Mouse (Mus musculus): ENCODE results near the gene Ctdspl. TPM values are rescaled to one million over a fixed set of nuclear protein-coding genes. Genes with fewer than 3 reads are reported as not detected.

The Ctdspl gene
- polyA plus RNA-seq, 1 experiment, result 83.4 TPM

DNA sequence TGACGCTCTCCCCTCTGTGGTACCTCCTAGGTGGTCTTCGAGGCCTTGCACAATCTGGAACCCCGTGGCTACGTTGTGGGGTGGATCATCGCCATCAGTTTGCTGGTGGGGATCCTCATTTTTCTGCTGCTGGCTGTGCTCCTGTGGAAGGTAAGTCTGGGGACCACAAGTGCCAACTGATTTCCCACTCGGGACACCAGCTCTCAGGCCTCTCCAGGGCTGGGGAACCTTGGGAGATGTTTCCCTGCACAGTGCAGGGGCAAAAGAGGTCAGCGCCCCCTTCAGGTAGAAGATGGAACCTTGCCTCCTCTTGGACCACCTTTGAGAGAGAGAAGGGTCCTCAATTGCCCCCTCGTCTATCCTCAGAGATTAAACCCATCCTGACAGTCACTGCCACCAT, 38.5 kb upstream of the Ctdspl start:
- Histone ChIP-seq H3K4me1 (ENCODE audit: control insufficient read depth, insufficient read depth, low read length) (peaks cover 11% of the 10 kb centered on the region; the same call in 1 of the 2 replicates), H3K4me3 (replicated peaks; ENCODE audit: extremely low read depth, low read depth, low read length) (no peak overlapping the region)
- TF ChIP-seq POLR2A (IDR thresholded peaks at IDR 0.05; ENCODE audit: borderline replicate concordance, extremely low read depth, low read depth, low read length), result no peak
- 0 out of 2 replicates have a peak, but pooled peaks have one; percentile 7 for TF ChIP-seq CTCF (IDR thresholded peaks at IDR 0.05; ENCODE audit: insufficient read depth, low read length)
- DNase-seq, result no peak
- 90% methylated on average over 8 of the region's 8 CpGs for WGBS

DNA sequence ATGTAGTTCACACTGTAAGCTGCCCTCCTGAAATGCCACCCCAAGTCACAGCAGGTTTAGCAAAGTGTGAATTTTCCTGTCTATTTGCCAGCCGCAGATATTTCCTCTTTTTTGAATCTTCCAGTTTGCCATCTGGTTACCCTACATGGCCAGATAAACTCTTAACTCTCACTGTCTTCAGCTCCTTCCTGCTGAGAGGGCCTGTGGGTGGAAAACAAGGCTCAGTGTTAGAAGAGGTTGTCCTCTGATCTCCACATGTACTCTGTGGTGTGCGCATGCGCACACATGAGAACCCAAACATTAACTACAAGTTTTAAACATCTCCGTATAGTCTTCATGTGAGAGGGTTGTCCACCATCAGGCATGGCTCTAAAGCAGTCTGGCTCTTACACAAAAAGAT, 36.1 kb upstream of the Ctdspl start:
- H3K4me1 ChIP-seq (ENCODE audit: control insufficient read depth, insufficient read depth, low read length), result peaks cover 11% of the 10 kb centered on the region; the same call in 1 of the 2 replicates
- H3K4me3 ChIP-seq (replicated peaks; ENCODE audit: extremely low read depth, low read depth, low read length), result no peak overlapping the region
- no peak for DNase-seq
- TF ChIP-seq POLR2A (IDR thresholded peaks at IDR 0.05; ENCODE audit: borderline replicate concordance, extremely low read depth, low read depth, low read length) (no peak), CTCF (IDR thresholded peaks at IDR 0.05; ENCODE audit: insufficient read depth, low read length) (no peak)
- 77% methylated on average over 4 of the region's 4 CpGs for WGBS

DNA sequence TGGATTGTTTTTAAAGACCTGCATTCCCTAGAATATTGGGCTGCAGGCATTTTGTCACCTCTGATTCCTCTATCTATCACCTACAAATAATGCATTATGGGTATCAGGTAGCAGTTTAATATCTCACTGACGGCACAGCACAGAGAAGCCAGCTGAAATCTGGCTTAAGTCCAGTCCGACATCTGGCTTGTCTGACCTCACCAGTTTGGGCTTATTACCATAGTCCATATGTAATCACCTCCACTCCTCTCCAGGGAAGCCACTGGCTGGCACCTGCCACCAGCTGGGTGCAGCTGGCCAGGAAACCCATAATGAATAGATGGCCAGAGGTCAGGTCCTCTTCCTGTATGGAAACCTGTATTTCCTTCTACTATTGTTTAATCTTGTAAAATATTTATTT, 35.6 kb upstream of the Ctdspl start:
- WGBS, result 34% methylated on average over 2 of the region's 2 CpGs
- DNase-seq, result no peak
- peaks cover 11% of the 10 kb centered on the region; the same call in 1 of the 2 replicates for H3K4me1 ChIP-seq (ENCODE audit: control insufficient read depth, insufficient read depth, low read length)
- H3K4me3 ChIP-seq (replicated peaks; ENCODE audit: extremely low read depth, low read depth, low read length), result no peak overlapping the region
- no peak for TF ChIP-seq POLR2A (IDR thresholded peaks at IDR 0.05; ENCODE audit: borderline replicate concordance, extremely low read depth, low read depth, low read length)
- TF ChIP-seq CTCF (IDR thresholded peaks at IDR 0.05; ENCODE audit: insufficient read depth, low read length), result no peak

DNA sequence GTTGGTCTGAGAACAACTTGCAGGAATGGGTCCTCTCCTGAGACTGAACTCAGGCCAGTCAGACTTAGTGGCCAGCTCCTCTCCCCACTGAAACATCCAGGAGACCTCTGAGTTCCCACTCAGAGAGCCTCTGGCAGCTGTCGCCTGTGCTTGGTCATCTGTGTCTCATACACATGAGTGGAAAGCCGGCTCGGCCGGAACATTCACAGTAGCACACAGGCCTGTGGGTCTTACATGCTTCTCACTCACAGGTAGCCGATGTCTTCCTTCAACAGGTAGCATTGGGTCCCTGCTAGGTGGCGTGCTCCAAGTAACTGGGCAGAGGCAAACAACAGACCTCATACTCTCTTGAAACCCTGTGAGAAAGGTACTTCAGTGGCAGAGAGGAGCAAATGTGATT, 35.2 kb upstream of the Ctdspl start:
- H3K4me1 ChIP-seq (ENCODE audit: control insufficient read depth, insufficient read depth, low read length), result peaks cover 11% of the 10 kb centered on the region; the same call in 1 of the 2 replicates
- DNase-seq, result no peak
- no peak overlapping the region for H3K4me3 ChIP-seq (replicated peaks; ENCODE audit: extremely low read depth, low read depth, low read length)
- TF ChIP-seq POLR2A (IDR thresholded peaks at IDR 0.05; ENCODE audit: borderline replicate concordance, extremely low read depth, low read depth, low read length), result no peak
- TF ChIP-seq CTCF (IDR thresholded peaks at IDR 0.05; ENCODE audit: insufficient read depth, low read length), result no peak
- 50% methylated on average over 6 of the region's 6 CpGs for WGBS

DNA sequence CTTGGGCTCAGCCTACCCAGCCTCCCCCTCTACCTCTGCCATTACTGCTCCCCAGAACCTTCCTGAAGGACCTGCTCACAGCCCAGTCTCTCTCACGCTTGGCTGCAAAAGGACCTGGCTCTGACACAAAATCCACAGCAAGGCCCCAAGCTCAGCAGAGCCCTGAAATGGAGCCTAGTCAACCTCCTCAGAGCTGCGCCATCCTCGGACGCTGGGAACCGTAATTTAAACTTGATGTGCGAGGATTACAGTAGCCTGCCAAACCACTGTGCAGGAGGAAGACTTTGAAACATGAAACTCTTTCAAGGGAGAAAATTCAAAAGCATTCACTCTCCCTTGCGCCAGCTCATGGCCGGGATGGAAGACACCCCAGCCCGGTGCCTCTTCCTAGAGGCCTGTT, 34.7 kb upstream of the Ctdspl start:
- DNase-seq, result no peak
- no peak overlapping the region for H3K4me3 ChIP-seq (replicated peaks; ENCODE audit: extremely low read depth, low read depth, low read length)
- H3K4me1 ChIP-seq (ENCODE audit: control insufficient read depth, insufficient read depth, low read length), result peaks cover 9% of the 10 kb centered on the region; the same call in 1 of the 2 replicates
- 77% methylated on average over 9 of the region's 9 CpGs for WGBS
- TF ChIP-seq POLR2A (IDR thresholded peaks at IDR 0.05; ENCODE audit: borderline replicate concordance, extremely low read depth, low read depth, low read length), result no peak
- no peak for TF ChIP-seq CTCF (IDR thresholded peaks at IDR 0.05; ENCODE audit: insufficient read depth, low read length)

DNA sequence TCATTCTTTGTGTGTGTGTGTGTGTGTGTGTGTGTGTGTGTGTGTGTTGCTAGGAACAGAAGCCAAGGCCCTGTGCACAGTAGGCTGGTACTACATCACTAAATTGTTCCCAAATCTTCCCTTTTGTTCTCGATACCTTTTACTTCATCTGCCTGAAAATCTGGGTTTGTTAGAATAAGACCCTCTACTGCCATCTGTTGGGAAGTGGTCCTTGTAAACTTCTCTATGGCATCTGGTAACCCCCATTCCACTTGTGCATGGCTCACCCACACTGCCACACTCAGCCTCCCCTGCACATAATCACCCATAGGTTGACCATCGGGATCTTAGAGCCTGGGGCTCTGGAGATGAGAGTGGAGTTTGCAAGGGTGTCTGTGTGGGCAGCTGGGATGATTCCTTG, 31.2 kb upstream of the Ctdspl start:
- Histone ChIP-seq H3K4me3 (replicated peaks; ENCODE audit: extremely low read depth, low read depth, low read length) (no peak overlapping the region), H3K4me1 (ENCODE audit: control insufficient read depth, insufficient read depth, low read length) (peaks cover 9% of the 10 kb centered on the region; the same call in 1 of the 2 replicates)
- TF ChIP-seq CTCF (IDR thresholded peaks at IDR 0.05; ENCODE audit: insufficient read depth, low read length), result no peak
- TF ChIP-seq POLR2A (IDR thresholded peaks at IDR 0.05; ENCODE audit: borderline replicate concordance, extremely low read depth, low read depth, low read length), result no peak
- 75% methylated on average over 2 of the region's 2 CpGs for WGBS
- DNase-seq, result no peak

DNA sequence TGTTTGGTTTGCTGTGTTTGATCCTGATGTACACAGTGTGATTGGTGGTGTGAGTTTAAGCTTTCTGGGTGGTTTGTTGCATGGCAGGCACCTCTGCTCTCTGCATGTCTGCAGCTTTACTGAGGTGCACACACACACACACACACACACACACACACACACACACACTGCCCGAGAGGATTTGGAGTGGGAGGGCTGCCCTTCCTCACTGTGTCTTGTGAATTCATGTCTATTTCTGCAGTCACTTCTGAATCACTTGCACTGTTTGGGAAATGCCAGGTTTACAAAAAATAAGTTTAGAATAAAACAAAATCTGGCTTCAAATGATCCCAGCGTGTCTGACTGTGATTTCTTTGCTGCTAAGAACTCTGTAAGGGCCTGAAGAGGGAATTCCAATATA, 25.6 kb upstream of the Ctdspl start:
- TF ChIP-seq CTCF (IDR thresholded peaks at IDR 0.05; ENCODE audit: insufficient read depth, low read length) (no peak), POLR2A (IDR thresholded peaks at IDR 0.05; ENCODE audit: borderline replicate concordance, extremely low read depth, low read depth, low read length) (no peak)
- Histone ChIP-seq H3K4me1 (ENCODE audit: control insufficient read depth, insufficient read depth, low read length) (no peaks in the 10 kb centered on the region), H3K4me3 (replicated peaks; ENCODE audit: extremely low read depth, low read depth, low read length) (no peak overlapping the region)
- DNase-seq, result no peak
- WGBS, result 66% methylated on average over 2 of the region's 2 CpGs

DNA sequence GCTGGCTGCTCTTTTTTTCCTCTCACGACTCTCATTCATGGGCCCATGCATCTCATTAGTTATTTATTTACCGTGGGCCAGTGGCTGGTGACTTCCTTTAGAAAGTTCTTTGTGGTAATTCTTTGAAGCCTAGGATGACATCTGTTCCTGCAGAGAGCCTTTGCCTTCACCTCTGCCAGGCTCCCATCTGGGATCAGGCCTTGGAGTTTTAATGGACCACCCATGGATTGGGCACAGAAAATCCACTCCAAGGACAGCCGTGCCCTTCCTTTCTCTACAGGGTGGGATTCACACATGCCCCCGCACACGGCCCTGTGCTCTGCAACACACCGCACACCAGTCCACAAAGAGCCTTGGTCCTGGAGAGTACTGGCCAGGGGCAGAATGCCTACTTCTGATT, 24.3 kb upstream of the Ctdspl start:
- TF ChIP-seq CTCF (IDR thresholded peaks at IDR 0.05; ENCODE audit: insufficient read depth, low read length), result no peak
- no peak for TF ChIP-seq POLR2A (IDR thresholded peaks at IDR 0.05; ENCODE audit: borderline replicate concordance, extremely low read depth, low read depth, low read length)
- H3K4me1 ChIP-seq (ENCODE audit: control insufficient read depth, insufficient read depth, low read length), result no peaks in the 10 kb centered on the region
- no peak for DNase-seq
- whole genome bisulfite sequencing, result 75% methylated on average over 6 of the region's 6 CpGs
- H3K4me3 ChIP-seq (replicated peaks; ENCODE audit: extremely low read depth, low read depth, low read length), result no peak overlapping the region

DNA sequence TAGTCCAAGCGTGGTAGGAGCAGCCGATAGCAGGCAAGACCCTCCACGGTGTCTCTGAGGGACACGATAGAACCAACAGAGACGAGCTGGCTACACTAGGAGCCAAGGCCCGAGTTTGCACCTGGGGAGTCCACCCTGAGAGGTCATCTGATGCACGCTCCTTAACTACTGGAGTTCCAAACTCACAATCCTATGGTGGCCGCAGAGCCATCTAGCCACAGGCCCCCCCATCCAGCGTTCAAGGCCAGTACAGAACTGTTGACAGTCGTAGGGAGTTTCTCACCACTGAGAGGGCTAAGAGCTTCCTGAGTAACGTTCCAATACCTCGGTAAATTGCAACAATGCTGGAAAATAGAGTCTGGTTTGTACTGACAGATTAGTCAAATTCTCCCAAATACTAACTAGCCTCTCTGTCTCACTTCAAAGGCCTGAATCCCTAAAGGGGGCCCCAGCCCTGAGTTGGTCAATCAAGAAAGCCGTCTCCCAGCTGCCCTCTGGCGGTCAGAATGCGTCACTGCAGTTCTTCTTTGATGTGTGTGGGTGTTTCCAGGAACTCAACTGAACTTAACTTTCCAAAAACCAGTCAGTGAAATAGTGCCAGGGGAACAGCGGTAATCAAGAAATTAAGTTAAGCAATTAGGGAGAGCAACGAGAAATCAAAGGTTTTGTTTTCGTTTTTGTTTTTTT, 18.2 kb upstream of the Ctdspl start:
- Histone ChIP-seq H3K4me1 (ENCODE audit: control insufficient read depth, insufficient read depth, low read length) (no peaks in the 10 kb centered on the region), H3K4me3 (replicated peaks; ENCODE audit: extremely low read depth, low read depth, low read length) (no peak overlapping the region)
- peak; percentile 89 for TF ChIP-seq CTCF (IDR thresholded peaks at IDR 0.05; ENCODE audit: insufficient read depth, low read length)
- no peak for TF ChIP-seq POLR2A (IDR thresholded peaks at IDR 0.05; ENCODE audit: borderline replicate concordance, extremely low read depth, low read depth, low read length)
- WGBS, result 50% methylated on average over 18 of the region's 18 CpGs
- peak; percentile 75 for DNase-seq

DNA sequence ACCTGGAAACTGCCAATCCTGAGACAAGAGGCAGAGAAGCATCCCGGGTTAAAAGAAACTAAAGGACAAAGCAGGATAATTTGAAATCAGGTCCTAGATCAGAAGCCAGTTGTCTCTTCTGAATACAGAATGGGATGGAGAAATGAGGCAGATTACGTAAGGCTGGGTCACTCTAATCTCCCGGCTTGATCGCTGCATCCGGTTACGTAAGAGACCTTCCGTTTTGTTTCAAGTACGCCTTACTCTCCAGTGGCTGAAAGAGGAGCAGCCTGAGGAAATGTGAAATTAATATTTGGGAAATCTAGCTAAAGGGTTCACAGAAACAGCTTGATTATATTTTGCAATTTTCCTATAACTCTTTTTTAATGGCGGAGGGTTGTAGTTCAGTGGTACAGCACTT, 13.2 kb upstream of the Ctdspl start:
- H3K4me1 ChIP-seq (ENCODE audit: control insufficient read depth, insufficient read depth, low read length), result no peaks in the 10 kb centered on the region
- WGBS, result 66% methylated on average over 9 of the region's 9 CpGs
- TF ChIP-seq CTCF (IDR thresholded peaks at IDR 0.05; ENCODE audit: insufficient read depth, low read length) (no peak), POLR2A (IDR thresholded peaks at IDR 0.05; ENCODE audit: borderline replicate concordance, extremely low read depth, low read depth, low read length) (no peak)
- no peak for DNase-seq
- H3K4me3 ChIP-seq (replicated peaks; ENCODE audit: extremely low read depth, low read depth, low read length), result no peak overlapping the region

Measured in lung, adult 2 months (tissue).